Mouse (Mus musculus): ENCODE data around the gene Usf2. TPM values are rescaled to one million over a fixed set of nuclear protein-coding genes. Genes with fewer than 3 reads are reported as not detected.

Gene Usf2
- polyA plus RNA-seq, 1 experiment from 2014 or later: 18.4 TPM

GRCm38 (mm10) chr7:30909773-30910172 is 46.8 kb downstream of the Usf2 start:
- Histone ChIP-seq H3K36me3 (no peaks in the 10 kb centered on the region), H3K4me2 (no peak overlapping the region), H3K9ac (no peak overlapping the region), H3K4me1 (replicated peaks) (peaks cover 9% of the 10 kb centered on the region), H3K27me3 (replicated peaks) (peaks cover 39% of the 10 kb centered on the region), H3K27ac (ENCODE audit: poor library complexity, severe bottlenecking) (no peak overlapping the region), H3K4me3 (no peak overlapping the region), H3K9me3 (replicated peaks) (no peaks in the 10 kb centered on the region)
- 68% methylated on average over 6 of the region's 6 CpGs for WGBS
- ATAC-seq (ENCODE audit: insufficient number of reproducible peaks, low FRiP score): no peak

DNA sequence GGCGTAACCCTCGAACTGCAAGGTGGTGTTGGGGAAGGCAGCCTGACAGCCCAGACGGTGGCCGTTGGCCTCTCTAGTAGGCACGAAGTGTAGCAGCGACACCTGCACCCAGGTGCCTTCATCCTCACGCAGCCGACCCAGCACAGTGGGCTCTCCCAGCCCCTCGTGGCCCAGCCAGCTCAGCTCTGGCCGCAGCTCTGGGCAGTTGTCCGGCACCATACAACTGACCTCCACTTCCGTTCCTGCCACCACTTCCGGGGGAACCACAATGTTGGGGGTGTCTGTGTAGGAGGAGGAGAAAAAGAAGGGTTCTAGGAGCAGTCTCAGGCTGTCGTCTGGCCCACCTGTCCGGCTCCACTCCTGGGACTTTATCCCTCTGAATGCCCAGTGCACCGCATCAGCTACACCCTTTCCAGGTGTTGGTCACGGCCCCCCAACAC is 47.6 kb downstream of the Usf2 start:
- WGBS: 23% methylated on average over 15 of the region's 17 CpGs
- Histone ChIP-seq H3K9ac (no peak overlapping the region), H3K9me3 (replicated peaks) (no peaks in the 10 kb centered on the region), H3K4me1 (replicated peaks) (peaks cover 9% of the 10 kb centered on the region), H3K36me3 (no peaks in the 10 kb centered on the region), H3K4me2 (peak overlapping the region; percentile 64), H3K27me3 (replicated peaks) (peaks cover 39% of the 10 kb centered on the region), H3K4me3 (peak overlapping the region; percentile 12), H3K27ac (ENCODE audit: poor library complexity, severe bottlenecking) (no peak overlapping the region)
- ATAC-seq (ENCODE audit: insufficient number of reproducible peaks, low FRiP score): peak; percentile 37

DNA sequence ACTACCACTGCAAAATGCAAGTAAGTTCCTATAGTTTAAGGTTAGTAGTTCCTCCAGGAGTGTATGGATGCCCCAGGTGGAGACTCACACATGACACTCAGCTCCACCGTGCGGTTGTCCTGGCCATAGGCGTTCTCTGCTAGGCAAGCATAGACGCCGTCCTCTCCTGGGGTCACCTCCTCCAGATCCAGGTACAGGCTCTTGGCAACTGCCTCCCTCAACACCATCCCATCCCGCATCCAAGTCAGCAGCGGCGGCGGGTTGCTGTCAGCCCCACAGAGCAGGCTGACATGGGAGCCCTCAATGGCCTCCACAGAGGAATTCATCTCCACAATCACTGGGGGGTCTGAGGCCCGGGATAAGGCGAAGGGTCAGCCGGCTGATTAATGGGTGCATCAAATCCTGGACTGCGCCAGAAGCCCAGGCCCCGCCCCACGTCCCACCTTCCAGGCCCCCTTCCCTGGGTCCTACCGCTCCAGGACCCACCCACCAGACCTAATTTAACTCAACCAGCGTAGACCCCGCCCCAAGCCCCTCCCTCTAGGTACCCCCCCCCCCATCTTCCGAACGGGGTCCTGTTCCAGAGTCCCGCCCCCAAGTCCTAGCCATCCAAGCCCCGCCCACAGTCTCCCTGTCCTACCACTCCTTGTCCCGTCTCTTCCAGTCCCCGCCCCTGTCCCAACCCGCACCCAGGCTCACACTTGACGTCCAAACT is 48.2 kb downstream of the Usf2 start:
- Histone ChIP-seq H3K9ac (0 out of 2 replicates have a peak overlapping the region, but pooled peaks have one; percentile 30), H3K4me1 (replicated peaks) (peaks cover 9% of the 10 kb centered on the region), H3K4me3 (peak overlapping the region; percentile 12), H3K27me3 (replicated peaks) (peaks cover 39% of the 10 kb centered on the region), H3K4me2 (peak overlapping the region; percentile 64), H3K36me3 (no peaks in the 10 kb centered on the region), H3K27ac (ENCODE audit: poor library complexity, severe bottlenecking) (no peak overlapping the region), H3K9me3 (replicated peaks) (no peaks in the 10 kb centered on the region)
- WGBS: 3% methylated on average over 24 of the region's 26 CpGs
- peak; percentile 61 for ATAC-seq (ENCODE audit: insufficient number of reproducible peaks, low FRiP score)

DNA sequence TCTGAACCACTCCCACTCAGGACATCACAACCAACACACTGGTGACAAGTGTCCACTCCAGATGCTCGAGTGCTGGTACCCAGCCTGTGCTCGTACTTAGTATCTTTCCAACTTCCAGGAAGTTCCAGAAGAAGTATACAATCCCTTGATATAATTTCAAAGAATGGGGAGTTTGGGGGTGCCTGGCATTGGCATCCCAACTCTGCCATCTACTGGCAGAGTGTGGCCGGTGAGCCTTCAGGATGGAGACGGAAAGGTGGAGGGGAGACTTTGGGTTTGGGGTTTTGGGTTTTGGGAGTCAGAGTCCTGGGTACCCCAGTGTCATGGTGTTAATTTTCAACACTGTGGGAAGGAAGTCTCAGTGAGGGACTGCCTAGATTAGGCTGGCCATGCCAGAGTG is 52.6 kb downstream of the Usf2 start:
- H3K4me2 ChIP-seq: no peak overlapping the region
- no peaks in the 10 kb centered on the region for H3K9me3 ChIP-seq (replicated peaks)
- ATAC-seq (ENCODE audit: insufficient number of reproducible peaks, low FRiP score): no peak
- no peak overlapping the region for H3K27ac ChIP-seq (ENCODE audit: poor library complexity, severe bottlenecking)
- no peak overlapping the region for H3K4me3 ChIP-seq
- peaks cover 9% of the 10 kb centered on the region for H3K4me1 ChIP-seq (replicated peaks)
- no peaks in the 10 kb centered on the region for H3K36me3 ChIP-seq
- no peak overlapping the region for H3K9ac ChIP-seq
- peaks cover 37% of the 10 kb centered on the region for H3K27me3 ChIP-seq (replicated peaks)
- WGBS: 43% methylated on average over 4 of the region's 4 CpGs

Other genes starting within 250 kb of the Usf2 start
- 0.78 and 0.98 TPM in 2 replicates for gene Atp4a, start 244.6 kb downstream of the Usf2 start, polyA plus RNA-seq (2016; fragmentation: Nextera tagmentation; extraction: Ambion mirVana)
- 158 and 165 TPM in 2 replicates for gene Tmem147, start 227.3 kb downstream of the Usf2 start, polyA plus RNA-seq (2016; fragmentation: Nextera tagmentation; extraction: Ambion mirVana)
- gene Gapdhs, start 213.1 kb downstream of the Usf2 start, polyA plus RNA-seq (2016; fragmentation: Nextera tagmentation; extraction: Ambion mirVana): not detected in 2 replicates
- 0.58 and 0.72 TPM in 2 replicates for gene Sbsn, start 205.3 kb downstream of the Usf2 start, polyA plus RNA-seq (2016; fragmentation: Nextera tagmentation; extraction: Ambion mirVana)
- 1.1 TPM in 2 replicates for gene Dmkn, start 193.0 kb downstream of the Usf2 start, polyA plus RNA-seq (2016; fragmentation: Nextera tagmentation; extraction: Ambion mirVana)
- gene Krtdap, start 168.9 kb downstream of the Usf2 start, polyA plus RNA-seq (2016; fragmentation: Nextera tagmentation; extraction: Ambion mirVana): not detected in 2 replicates
- not detected in 2 replicates for gene Ffar2, start 133.0 kb downstream of the Usf2 start, polyA plus RNA-seq (2016; fragmentation: Nextera tagmentation; extraction: Ambion mirVana)
- gene Ffar3, start 100.6 kb downstream of the Usf2 start, polyA plus RNA-seq (2016; fragmentation: Nextera tagmentation; extraction: Ambion mirVana): not detected in 2 replicates
- gene Ffar1, start 95.2 kb downstream of the Usf2 start, polyA plus RNA-seq (2016; fragmentation: Nextera tagmentation; extraction: Ambion mirVana): not detected in 2 replicates
- not detected in 2 replicates for gene Cd22, start 76.5 kb downstream of the Usf2 start, polyA plus RNA-seq (2016; fragmentation: Nextera tagmentation; extraction: Ambion mirVana)
- 0.18 TPM in 1 of 2 replicates, not detected in the other for gene Mag, start 41.9 kb downstream of the Usf2 start, polyA plus RNA-seq (2016; fragmentation: Nextera tagmentation; extraction: Ambion mirVana)
- gene Hamp2, start 32.1 kb downstream of the Usf2 start, polyA plus RNA-seq (2016; fragmentation: Nextera tagmentation; extraction: Ambion mirVana): not detected in 2 replicates
- not detected in 2 replicates for gene Hamp, start 12.8 kb downstream of the Usf2 start, polyA plus RNA-seq (2016; fragmentation: Nextera tagmentation; extraction: Ambion mirVana)
- gene Lsr, start 16.7 kb upstream of the Usf2 start, polyA plus RNA-seq (2016; fragmentation: Nextera tagmentation; extraction: Ambion mirVana): 13.1 and 13.8 TPM in 2 replicates
- gene Fam187b, start 17.0 kb upstream of the Usf2 start, polyA plus RNA-seq (2016; fragmentation: Nextera tagmentation; extraction: Ambion mirVana): 0.53 and 0.60 TPM in 2 replicates
- 34.8 and 37.3 TPM in 2 replicates for gene Fxyd5, start 85.7 kb upstream of the Usf2 start, polyA plus RNA-seq (2016; fragmentation: Nextera tagmentation; extraction: Ambion mirVana)
- gene Fxyd7, start 94.7 kb upstream of the Usf2 start, polyA plus RNA-seq (2016; fragmentation: Nextera tagmentation; extraction: Ambion mirVana): 1.4 and 1.7 TPM in 2 replicates
- 927 and 934 TPM in 2 replicates for gene Fxyd1, start 100.4 kb upstream of the Usf2 start, polyA plus RNA-seq (2016; fragmentation: Nextera tagmentation; extraction: Ambion mirVana)
- gene Lgi4, start 102.5 kb upstream of the Usf2 start, polyA plus RNA-seq (2016; fragmentation: Nextera tagmentation; extraction: Ambion mirVana): 0.14 TPM in 1 of 2 replicates, not detected in the other
- 0.15 and 0.23 TPM in 2 replicates for gene Fxyd3, start 119.9 kb upstream of the Usf2 start, polyA plus RNA-seq (2016; fragmentation: Nextera tagmentation; extraction: Ambion mirVana)
- 1.9 and 2.0 TPM in 2 replicates for gene Hpn, start 158.5 kb upstream of the Usf2 start, polyA plus RNA-seq (2016; fragmentation: Nextera tagmentation; extraction: Ambion mirVana)
- 5.3 and 5.7 TPM in 2 replicates for gene Scn1b, start 170.2 kb upstream of the Usf2 start, polyA plus RNA-seq (2016; fragmentation: Nextera tagmentation; extraction: Ambion mirVana)
- gene Gramd1a, start 199.1 kb upstream of the Usf2 start, polyA plus RNA-seq (2016; fragmentation: Nextera tagmentation; extraction: Ambion mirVana): 63.4 and 64.6 TPM in 2 replicates

Measured in heart, embryonic 12.5 days (tissue).